Mouse (Mus musculus) olfactory bulb, adult 2 months (tissue): ENCODE measurements around the gene BC052040.

Experiments
- CTCF ChIP-seq: fragments of 200-500 bp; IDR thresholded peaks from 2 replicates; pipeline ENCODE4 v1.5.1; 2012; ENCODE audit warnings: low read depth, mild to moderate bottlenecking, low read length, moderate library complexity; ENCODE audit not compliant: insufficient read depth
- POLR2A ChIP-seq: fragments of 200-500 bp; IDR thresholded peaks from 2 replicates; pipeline ENCODE4 v1.6.1; 2012; ENCODE audit warnings: mild to moderate bottlenecking, low read depth, low read length, moderate library complexity; ENCODE audit not compliant: insufficient read depth

- no peak for TF ChIP-seq CTCF
- TF ChIP-seq POLR2A: no peak
These were observed 24.4 kb downstream of the BC052040 start for GRCm38 (mm10) chr2:115605829-115606336.
